ENCODE assay signal across 13 mouse cellular contexts in the genomic region with DNA sequence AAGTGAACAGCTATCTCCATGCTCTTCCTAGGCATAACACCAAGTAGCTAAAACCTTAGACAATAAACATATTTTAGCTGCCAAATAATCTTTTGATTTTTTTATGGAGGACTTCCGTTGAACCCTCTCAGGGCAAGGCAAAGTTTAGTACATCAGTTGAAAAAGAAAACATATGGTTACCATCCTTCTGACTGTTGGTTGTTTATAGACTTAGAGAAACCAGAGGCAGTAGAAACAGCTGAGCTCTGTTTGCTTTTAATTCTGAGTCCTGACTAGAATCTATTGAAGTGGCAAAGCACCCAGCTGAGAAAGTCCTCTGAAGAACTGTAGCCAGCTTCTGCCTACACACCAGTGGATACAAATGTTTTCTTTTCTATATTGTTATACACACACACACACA.
DNase-seq lines count a peak whose midpoint lies in the region; ATAC-seq and TF ChIP-seq lines count a peak whose summit lies in the region.
"Had no signal": no experiment of that assay in that cellular context is flagged by ENCODE, and none has a peak within 500 bp of the region (broad histone marks: within the 10 kb centered on the region; RNA-seq: fewer than 3 reads in every experiment).

No protein-coding gene starts in this region.

- TF ChIP-seq EP300 in stomach, postnatal 0 days (optimal IDR thresholded peaks at IDR 0.05) = no peak

- H3K9me3 ChIP-seq in kidney, embryonic 14.5 days (ENCODE audit: control insufficient read depth, low read length) = no peaks in the 10 kb centered on the region
- H3K9me3 ChIP-seq in stomach, embryonic 14.5 days (ENCODE audit: control insufficient read depth, low read depth, low read length) = no peaks in the 10 kb centered on the region
- H3K9me3 ChIP-seq in stomach, postnatal 0 days (ENCODE audit: control insufficient read depth, low read length) = no peaks in the 10 kb centered on the region
- no peaks in the 10 kb centered on the region for H3K9me3 ChIP-seq in limb, embryonic 12.5 days

- no peak for DNase-seq in kidney, postnatal 14 days
- DNase-seq in stomach, postnatal 0 days (ENCODE audit: low spot score) = no peak
- no peak for DNase-seq in urinary bladder, postnatal 36 days (ENCODE audit: low spot score in 2 of 2)
- DNase-seq in layer of hippocampus, adult 8-10 months (ENCODE audit: low spot score in 2 of 2) = no peak
- DNase-seq: cerebellum, adult 2 months; kidney, adult 8-10 months; liver; lung, postnatal 36 days had no signal

- H3K4me2 ChIP-seq in kidney, embryonic 14.5 days (replicated peaks; ENCODE audit: low read depth, low read length) = no peak overlapping the region
- no peak overlapping the region for H3K4me2 ChIP-seq in stomach, embryonic 14.5 days (replicated peaks; ENCODE audit: low read depth, low read length)
- H3K4me2 ChIP-seq in stomach, postnatal 0 days (replicated peaks; ENCODE audit: low read depth) = no peak overlapping the region
- H3K4me2 ChIP-seq in limb, embryonic 12.5 days = 0 out of 2 replicates have a peak overlapping the region, but pooled peaks have one; percentile 15

- H3K4me1 ChIP-seq in kidney, embryonic 14.5 days (ENCODE audit: control insufficient read depth, insufficient read depth, low read length) = no peaks in the 10 kb centered on the region
- no peaks in the 10 kb centered on the region for H3K4me1 ChIP-seq in stomach, embryonic 14.5 days (ENCODE audit: control insufficient read depth, insufficient read depth, low read length)
- H3K4me1 ChIP-seq in stomach, postnatal 0 days (replicated peaks; ENCODE audit: control insufficient read depth, insufficient read depth) = no peaks in the 10 kb centered on the region
- H3K4me1 ChIP-seq in limb, embryonic 12.5 days (replicated peaks) = peaks cover 14% of the 10 kb centered on the region

- no peak overlapping the region for H3K9ac ChIP-seq in kidney, embryonic 14.5 days (ENCODE audit: low read depth, low read length)
- H3K9ac ChIP-seq in stomach, embryonic 14.5 days (replicated peaks; ENCODE audit: low read depth, low read length) = no peak overlapping the region
- H3K9ac ChIP-seq in stomach, postnatal 0 days (ENCODE audit: low read length) = no peak overlapping the region
- no peak overlapping the region for H3K9ac ChIP-seq in limb, embryonic 12.5 days (replicated peaks)

- WGBS in kidney, embryonic 14.5 days = 31% methylated on average over 1 of the region's 1 CpGs
- 43% methylated on average over 1 of the region's 1 CpGs for WGBS in stomach, embryonic 14.5 days
- WGBS in stomach, postnatal 0 days = 41% methylated on average over 1 of the region's 1 CpGs
- 0% methylated on average over 1 of the region's 1 CpGs for WGBS in limb, embryonic 12.5 days

- no peaks in the 10 kb centered on the region for H3K27me3 ChIP-seq in kidney, embryonic 14.5 days (ENCODE audit: control insufficient read depth, insufficient read depth, low read length)
- no peaks in the 10 kb centered on the region for H3K27me3 ChIP-seq in stomach, embryonic 14.5 days (ENCODE audit: control insufficient read depth, insufficient read depth, low read length)
- no peaks in the 10 kb centered on the region for H3K27me3 ChIP-seq in stomach, postnatal 0 days (ENCODE audit: control insufficient read depth, insufficient read depth, low read length)
- no peaks in the 10 kb centered on the region for H3K27me3 ChIP-seq in limb, embryonic 12.5 days

- ATAC-seq in kidney, embryonic 14.5 days (ENCODE audit: low FRiP score, low TSS enrichment) = peak; percentile 46; the same call in 1 of the 2 replicates
- peak; percentile 46; the same call in 1 of the 2 replicates for ATAC-seq in stomach, embryonic 14.5 days (ENCODE audit: insufficient number of reproducible peaks, insufficient read depth, low FRiP score, low read depth)
- no peak for ATAC-seq in stomach, postnatal 0 days (ENCODE audit: low FRiP score, low TSS enrichment)
- ATAC-seq in limb, embryonic 12.5 days (ENCODE audit: insufficient number of reproducible peaks, insufficient read depth, low FRiP score, low TSS enrichment, low read depth) = no peak
- ATAC-seq: CD4-positive, CD25-positive, alpha-beta regulatory T cell, adult 4 months had no signal

- H3K36me3 ChIP-seq in kidney, embryonic 14.5 days (ENCODE audit: control insufficient read depth, insufficient read depth, low read length) = no peaks in the 10 kb centered on the region
- no peaks in the 10 kb centered on the region for H3K36me3 ChIP-seq in stomach, embryonic 14.5 days (ENCODE audit: control insufficient read depth, insufficient read depth, low read length)
- H3K36me3 ChIP-seq in stomach, postnatal 0 days (ENCODE audit: control insufficient read depth, insufficient read depth, low read length) = no peaks in the 10 kb centered on the region
- no peaks in the 10 kb centered on the region for H3K36me3 ChIP-seq in limb, embryonic 12.5 days

- no peak overlapping the region for H3K27ac ChIP-seq in kidney, embryonic 14.5 days (ENCODE audit: low read depth, low read length)
- H3K27ac ChIP-seq in stomach, embryonic 14.5 days (ENCODE audit: low read length) = no peak overlapping the region
- no peak overlapping the region for H3K27ac ChIP-seq in stomach, postnatal 0 days (replicated peaks)
- H3K27ac ChIP-seq in limb, embryonic 12.5 days = no peak overlapping the region

- H3K4me3 ChIP-seq in kidney, embryonic 14.5 days (ENCODE audit: low read length) = no peak overlapping the region
- no peak overlapping the region for H3K4me3 ChIP-seq in stomach, embryonic 14.5 days (ENCODE audit: low read depth, low read length)
- no peak overlapping the region for H3K4me3 ChIP-seq in stomach, postnatal 0 days (ENCODE audit: low read depth, low read length)
- H3K4me3 ChIP-seq in limb, embryonic 12.5 days (replicated peaks) = no peak overlapping the region
- H3K4me3 ChIP-seq: myocyte had no signal

- TF ChIP-seq CTCF in stomach, postnatal 0 days (IDR thresholded peaks at IDR 0.05; ENCODE audit: low read depth) = no peak

Comparison
In these comparisons a context has a peak if more than half of its experiments do, and no peak if none do; other contexts are left out.
1. ATAC-seq: peak in kidney, embryonic 14.5 days (single experiment) and stomach, embryonic 14.5 days (single experiment); none in stomach, postnatal 0 days (single experiment) and limb, embryonic 12.5 days (single experiment).